Mouse (Mus musculus) olfactory bulb, adult 2 months (tissue): Measurements from ENCODE around the gene Tedc1. TPM values are rescaled to one million over a fixed set of nuclear protein-coding genes. Genes with fewer than 3 reads are reported as not detected.
A peak's percentile ranks its signal among the peaks of the same experiment; 100 is the strongest.

Experiments
- H3K27ac ChIP-seq: fragments of 200-500 bp; 2 replicates; pipeline ENCODE4 v1.5.1; 2012; ENCODE audit warnings: low read depth, low read length; ENCODE audit not compliant: insufficient read depth
- H3K4me1 ChIP-seq: fragments of 200-500 bp; 2 replicates; pipeline ENCODE4 v1.6.1; 2012; ENCODE audit warnings: low read length; ENCODE audit not compliant: control insufficient read depth, insufficient read depth
- H3K4me3 ChIP-seq: fragments of 200-500 bp; 2 replicates; pipeline ENCODE4 v1.5.1; 2012; ENCODE audit warnings: mild to moderate bottlenecking, low read depth, low read length, moderate library complexity; ENCODE audit not compliant: insufficient read depth
- CTCF ChIP-seq: fragments of 200-500 bp; IDR thresholded peaks from 2 replicates; pipeline ENCODE4 v1.5.1; 2012; ENCODE audit warnings: low read depth, mild to moderate bottlenecking, low read length, moderate library complexity; ENCODE audit not compliant: insufficient read depth
- POLR2A ChIP-seq: fragments of 200-500 bp; IDR thresholded peaks from 2 replicates; pipeline ENCODE4 v1.6.1; 2012; ENCODE audit warnings: mild to moderate bottlenecking, low read depth, low read length, moderate library complexity; ENCODE audit not compliant: insufficient read depth
- WGBS: fragments of 180-500 bp; shearing (Covaris S2); methylation state at CpG from one replicate; pipeline ENCODE4 v1.1.7; 2018; 5-methylcytosine and 5-hydroxymethylcytosine counted together
- polyA plus RNA-seq: library from polyadenylated mRNA; stranded (reverse); fragments of >200 nt; gene quantifications from 2 replicates; pipeline ENCODE4 v1.2.4, GENCODE M21; 2012; ENCODE audit warnings: low replicate concordance; ENCODE audit not compliant: missing spikeins, insufficient read depth, insufficient read length

The Tedc1 gene
- polyA plus RNA-seq, 1 experiment, result not detected

- Histone ChIP-seq H3K4me1 (peaks cover 51% of the 10 kb centered on the region), H3K27ac (peak overlapping the region; percentile 88; the same call in 1 of the 2 replicates), H3K4me3 (no peak overlapping the region)
- no peak for TF ChIP-seq CTCF
- no peak for TF ChIP-seq POLR2A
- 86% methylated on average over 6 of the region's 6 CpGs for WGBS
These were observed 17.9 kb upstream of the Tedc1 start for GRCm38 (mm10) chr12:113138291-113138690.

- peak overlapping the region; percentile 88 for H3K27ac ChIP-seq
- H3K4me3 ChIP-seq, result peak overlapping the region; percentile 78
- WGBS, result 36% methylated on average over 11 of the region's 11 CpGs
- peaks cover 57% of the 10 kb centered on the region for H3K4me1 ChIP-seq
- TF ChIP-seq POLR2A (no peak), CTCF (no peak)
These were observed 17.0 kb upstream of the Tedc1 start for GRCm38 (mm10) chr12:113138901-113139864.

- WGBS, result under 1% methylated on average over 68 of the region's 68 CpGs
- peaks cover 65% of the 10 kb centered on the region for H3K4me1 ChIP-seq
- H3K4me3 ChIP-seq, result peak within 1 kb of the TSS; percentile 78
- peak within 1 kb of the TSS; percentile 88 for H3K27ac ChIP-seq
- TF ChIP-seq CTCF (no peak), POLR2A (peak; percentile 63; the same call in 1 of the 2 replicates)
These were observed 16.2 kb upstream of the Tedc1 start, which contains the start of gene Crip2 for GRCm38 (mm10) chr12:113139908-113140615. Gene Crip2 (plus strand): TSS chr12:113140236.

GRCm38 (mm10) chr12:113140616-113141411 lies 15.4 kb upstream of the Tedc1 start:
- TF ChIP-seq POLR2A, result no peak
- no peak for TF ChIP-seq CTCF
- Histone ChIP-seq H3K4me3 (peak overlapping the region; percentile 78), H3K27ac (peak overlapping the region; percentile 47), H3K4me1 (peaks cover 66% of the 10 kb centered on the region)
- 6% methylated on average over 49 of the region's 49 CpGs for whole genome bisulfite sequencing

- TF ChIP-seq CTCF, result no peak
- TF ChIP-seq POLR2A, result no peak
- Histone ChIP-seq H3K4me3 (peak overlapping the region; percentile 78), H3K4me1 (peaks cover 70% of the 10 kb centered on the region), H3K27ac (peak overlapping the region; percentile 47)
- WGBS, result 36% methylated on average over 8 of the region's 8 CpGs
These were observed 14.7 kb upstream of the Tedc1 start for GRCm38 (mm10) chr12:113141531-113141973.

- 31% methylated on average over 15 of the region's 15 CpGs for WGBS
- peaks cover 74% of the 10 kb centered on the region for H3K4me1 ChIP-seq
- peak overlapping the region; percentile 78 for H3K4me3 ChIP-seq
- H3K27ac ChIP-seq, result peak overlapping the region; percentile 43
- TF ChIP-seq POLR2A (no peak), CTCF (no peak)
These were observed 13.9 kb upstream of the Tedc1 start for GRCm38 (mm10) chr12:113142021-113142975.

GRCm38 (mm10) chr12:113143164-113143563 lies 13.1 kb upstream of the Tedc1 start:
- 64% methylated on average over 7 of the region's 7 CpGs for WGBS
- no peak for TF ChIP-seq POLR2A
- TF ChIP-seq CTCF, result no peak
- H3K4me1 ChIP-seq, result peaks cover 71% of the 10 kb centered on the region
- H3K4me3 ChIP-seq, result 0 out of 2 replicates have a peak overlapping the region, but pooled peaks have one; percentile 20
- H3K27ac ChIP-seq, result peak overlapping the region; percentile 43
